Mouse (Mus musculus) brown adipose tissue, adult 24 weeks (tissue): ENCODE data around the gene Sertad2. TPM values are rescaled to one million over a fixed set of nuclear protein-coding genes. Genes with fewer than 3 reads are reported as not detected.

Source experiments
- H3K27ac ChIP-seq: fragments of 200-500 bp; replicated peaks from 2 replicates; pipeline ENCODE4 v1.5.1; 2012; ENCODE audit warnings: low read depth, mild to moderate bottlenecking, low read length
- H3K4me1 ChIP-seq: fragments of 200-500 bp; 2 replicates; pipeline ENCODE4 v1.6.1; 2012; ENCODE audit warnings: low read length, mixed read lengths; ENCODE audit not compliant: control insufficient read depth, insufficient read depth, insufficient read length
- H3K4me3 ChIP-seq: fragments of 200-500 bp; 2 replicates; pipeline ENCODE4 v1.5.1; 2012; ENCODE audit warnings: low read depth, mild to moderate bottlenecking, low read length, moderate library complexity; ENCODE audit not compliant: insufficient read depth
- polyA plus RNA-seq: library from polyadenylated mRNA; stranded (reverse); fragments of >200 nt; gene quantifications from 2 replicates; pipeline ENCODE4 v1.2.4, GENCODE M21; 2012; ENCODE audit not compliant: missing spikeins, insufficient read depth, insufficient read length

Sertad2 gene
- polyA plus RNA-seq, 1 experiment, result 4.5 TPM

DNA sequence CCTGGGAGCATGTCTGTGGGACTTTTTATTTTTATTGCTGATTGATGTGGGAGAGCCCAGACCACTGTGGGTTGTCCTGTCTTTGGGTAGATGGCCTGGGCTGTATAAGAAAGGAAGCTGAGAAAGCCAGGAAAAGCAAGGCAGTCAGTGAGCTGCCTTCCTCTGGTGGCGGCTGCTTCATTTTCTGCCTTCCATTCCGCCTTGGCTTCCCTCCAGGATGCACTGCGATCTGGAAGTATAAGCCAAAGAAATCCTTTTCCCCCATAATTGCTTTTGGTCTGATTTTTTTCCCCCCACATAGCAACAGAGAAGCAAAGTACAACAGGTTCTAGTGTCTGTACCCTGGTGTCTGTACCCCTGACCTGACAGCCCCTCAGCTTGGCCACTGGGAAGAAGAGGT lies 116.0 kb downstream of the Sertad2 start:
- H3K27ac ChIP-seq, result no peak overlapping the region
- H3K4me3 ChIP-seq, result no peak overlapping the region
- H3K4me1 ChIP-seq, result no peaks in the 10 kb centered on the region; the same call in 1 of the 2 replicates

- Histone ChIP-seq H3K27ac (no peak overlapping the region), H3K4me3 (no peak overlapping the region), H3K4me1 (no peaks in the 10 kb centered on the region; the same call in 1 of the 2 replicates)
Observed at GRCm38 (mm10) chr11:20660111-20661097, 117.4 kb downstream of the Sertad2 start.

DNA sequence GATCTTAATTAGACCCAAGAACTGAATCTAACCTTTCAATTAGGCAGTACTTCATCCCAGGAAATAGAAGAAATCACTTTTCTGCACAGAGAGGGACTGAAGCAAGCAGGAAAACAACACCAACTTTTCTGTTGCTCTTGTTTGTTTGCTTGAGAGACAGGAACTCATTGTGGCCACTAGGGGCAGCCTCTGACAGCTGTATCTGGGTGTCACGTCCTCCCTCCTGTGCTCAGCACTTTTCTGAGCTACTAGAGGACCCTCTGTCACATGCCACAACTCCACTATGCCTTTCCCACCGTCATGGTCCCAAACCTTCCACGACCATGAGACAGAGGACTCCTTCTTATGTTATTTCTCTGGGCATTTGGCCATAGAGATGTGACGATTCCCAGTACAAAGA lies 118.6 kb downstream of the Sertad2 start:
- Histone ChIP-seq H3K4me1 (no peaks in the 10 kb centered on the region), H3K27ac (no peak overlapping the region), H3K4me3 (no peak overlapping the region)

- Histone ChIP-seq H3K4me1 (no peaks in the 10 kb centered on the region), H3K27ac (no peak overlapping the region)
Observed at GRCm38 (mm10) chr11:20662811-20663210, 119.8 kb downstream of the Sertad2 start.

DNA sequence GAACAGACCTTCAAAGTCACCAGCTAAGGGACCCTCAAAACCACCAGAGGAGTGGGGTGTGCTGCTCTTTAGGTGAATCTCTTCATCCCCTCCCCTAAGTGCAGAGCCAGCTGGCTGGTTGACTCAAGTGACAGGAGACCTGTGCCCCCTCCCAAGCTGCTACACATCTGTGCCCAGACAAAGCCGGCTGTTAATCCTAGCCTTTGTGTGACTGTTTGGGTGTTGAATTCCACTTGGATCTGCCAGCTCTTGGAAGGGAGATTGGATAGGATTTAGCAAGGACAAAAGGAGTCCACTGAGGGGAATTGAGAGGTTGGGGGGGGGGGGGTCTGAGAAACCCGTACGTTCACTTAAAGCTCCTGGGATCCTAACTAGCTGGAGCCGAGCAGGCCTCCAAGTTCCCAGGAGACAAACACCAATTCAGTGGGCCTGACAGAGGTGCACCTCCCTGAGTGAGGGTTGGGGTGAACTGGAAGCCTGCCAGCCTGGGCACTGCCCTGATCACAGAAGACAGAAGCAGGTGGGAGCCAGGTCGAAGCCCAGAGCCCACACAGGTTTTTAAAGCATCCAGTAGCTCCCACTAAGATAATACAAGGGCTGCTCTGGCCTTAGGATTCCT lies 120.6 kb downstream of the Sertad2 start:
- Histone ChIP-seq H3K4me3 (no peak overlapping the region), H3K4me1 (no peaks in the 10 kb centered on the region), H3K27ac (no peak overlapping the region)

More at GRCm38 (mm10) chr11:20662811-20663210, 119.8 kb downstream of the Sertad2 start:
- no peak overlapping the region for H3K4me3 ChIP-seq

GRCm38 (mm10) chr11:20664878-20665277 lies 121.8 kb downstream of the Sertad2 start:
- no peak overlapping the region for H3K27ac ChIP-seq
- no peaks in the 10 kb centered on the region for H3K4me1 ChIP-seq
- no peak overlapping the region for H3K4me3 ChIP-seq

- Histone ChIP-seq H3K4me1 (no peaks in the 10 kb centered on the region), H3K4me3 (no peak overlapping the region), H3K27ac (no peak overlapping the region)
Observed at GRCm38 (mm10) chr11:20671789-20672392, 128.8 kb downstream of the Sertad2 start.

GRCm38 (mm10) chr11:20672513-20672912 lies 129.5 kb downstream of the Sertad2 start:
- Histone ChIP-seq H3K4me3 (no peak overlapping the region), H3K27ac (no peak overlapping the region), H3K4me1 (no peaks in the 10 kb centered on the region)

DNA sequence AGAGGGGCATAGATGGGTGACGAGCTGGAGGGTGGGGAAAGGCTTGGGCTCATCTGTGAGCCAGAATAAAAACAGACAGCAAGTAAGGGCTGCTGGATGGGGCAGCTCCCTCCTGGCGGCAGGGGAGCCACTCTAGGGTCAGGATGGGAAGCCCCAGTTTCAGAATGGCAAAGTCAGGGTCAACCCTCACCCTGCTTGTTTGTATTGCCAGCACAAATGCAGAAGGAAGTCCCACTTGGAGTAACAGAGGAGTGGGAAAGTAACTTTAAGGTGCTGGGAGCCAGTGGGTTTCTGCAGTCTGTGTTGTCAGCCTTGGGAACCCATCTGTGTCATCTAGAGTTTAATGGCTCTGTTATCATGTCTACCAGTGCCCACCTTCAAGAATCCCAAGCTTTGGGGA lies 136.3 kb downstream of the Sertad2 start:
- no peaks in the 10 kb centered on the region for H3K4me1 ChIP-seq
- no peak overlapping the region for H3K27ac ChIP-seq

DNA sequence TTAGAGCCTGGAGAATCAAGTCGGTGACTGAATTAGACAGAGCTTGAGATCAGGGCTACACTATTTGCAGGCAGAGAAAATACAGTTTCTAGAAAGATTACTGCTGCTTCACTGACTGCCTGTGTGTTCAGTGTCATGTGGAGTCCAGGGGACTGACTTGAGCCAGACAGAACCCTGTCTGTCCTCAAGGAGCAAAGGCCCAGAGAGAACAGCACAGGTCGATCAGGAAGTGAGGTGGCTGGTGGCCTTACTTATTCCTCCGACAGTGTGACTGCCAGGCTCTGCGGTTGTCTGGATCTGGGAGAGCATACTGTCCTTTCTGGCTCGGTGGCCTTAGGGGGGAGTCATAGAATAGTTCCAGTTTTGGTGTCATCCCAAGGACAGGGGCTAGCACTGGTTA lies 137.7 kb downstream of the Sertad2 start:
- H3K4me1 ChIP-seq, result no peaks in the 10 kb centered on the region
- no peak overlapping the region for H3K27ac ChIP-seq
- H3K4me3 ChIP-seq, result no peak overlapping the region

More for the DNA sequence above, 136.3 kb downstream of the Sertad2 start:
- no peak overlapping the region for H3K4me3 ChIP-seq

- Histone ChIP-seq H3K4me3 (no peak overlapping the region), H3K27ac (no peak overlapping the region), H3K4me1 (no peaks in the 10 kb centered on the region)
Observed at GRCm38 (mm10) chr11:20681679-20682078, 138.6 kb downstream of the Sertad2 start.

DNA sequence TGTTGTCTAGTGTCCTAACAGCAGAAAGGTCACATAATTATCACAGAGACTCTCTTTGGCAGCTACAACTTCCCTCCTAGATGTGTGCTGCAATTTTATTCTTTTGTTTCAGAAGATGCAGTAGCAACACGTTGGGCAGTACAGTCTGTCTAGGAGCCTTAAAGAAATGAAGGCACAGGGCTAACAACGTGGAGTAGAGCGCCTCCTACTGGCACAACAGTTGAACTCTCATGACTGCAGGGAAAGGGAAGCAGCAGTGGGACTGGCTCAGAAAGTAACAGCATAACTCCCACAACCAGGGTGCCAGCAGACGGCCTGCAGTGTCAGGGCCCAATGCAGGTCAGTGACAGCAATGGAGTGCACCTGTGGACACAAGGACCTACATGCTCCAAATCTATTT lies 147.9 kb downstream of the Sertad2 start:
- no peak overlapping the region for H3K4me3 ChIP-seq
- no peak overlapping the region for H3K27ac ChIP-seq
- no peaks in the 10 kb centered on the region for H3K4me1 ChIP-seq
